Mouse (Mus musculus) embryo, embryonic 11 days (tissue): ENCODE measurements around the gene Acadvl.
A peak's percentile ranks its signal among the peaks of the same experiment; 100 is the strongest.
"Not testable (repeated sequence)": the region's sequence is repeated elsewhere in the genome, so short reads cannot be mapped to it uniquely, and the experiment has no call there.

Source experiments
- DNase-seq: peaks from one replicate; pipeline ENCODE4 v3.0.0-alpha.2; 2015

The Acadvl gene

DNA sequence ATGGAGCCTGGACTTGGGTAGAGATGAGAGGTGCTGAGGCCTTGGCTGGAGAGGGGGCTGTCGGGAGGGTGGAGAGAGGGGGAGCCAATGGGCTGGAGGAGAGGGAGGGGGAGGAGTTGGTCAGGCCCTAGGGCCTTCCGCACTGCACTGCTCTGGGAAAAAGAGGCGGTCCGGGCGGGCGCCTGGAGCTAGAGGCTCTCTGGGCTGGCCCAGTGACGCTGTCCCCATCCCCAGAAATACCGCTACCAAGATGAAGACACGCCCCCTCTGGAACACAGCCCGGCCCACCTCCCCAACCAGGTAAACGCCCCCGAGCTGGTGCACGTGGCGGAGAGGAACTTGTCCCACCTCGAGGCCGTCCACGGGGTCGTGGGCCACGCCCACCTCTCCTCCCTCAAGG is 11.5 kb upstream of the Acadvl start:
- DNase-seq = peak; percentile 84

DNA sequence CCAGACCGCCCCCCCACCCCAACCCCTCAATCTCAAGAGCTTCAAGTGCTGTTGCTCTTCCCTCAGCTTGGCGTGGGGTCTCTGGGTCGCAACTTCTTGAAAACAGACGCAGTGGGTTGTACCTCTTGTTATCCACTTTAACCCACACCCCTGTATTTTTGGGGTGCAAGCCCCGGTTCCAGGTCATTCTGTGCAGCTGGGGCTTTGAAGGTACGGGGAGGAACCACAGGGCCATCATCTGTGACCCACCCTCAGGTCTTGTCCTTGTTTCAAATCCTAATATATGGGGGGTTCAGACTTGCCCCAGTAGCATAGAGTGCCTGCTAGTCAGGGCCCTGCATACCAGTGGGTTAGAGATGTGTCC is 8.9 kb upstream of the Acadvl start:
- DNase-seq = no peak

DNA sequence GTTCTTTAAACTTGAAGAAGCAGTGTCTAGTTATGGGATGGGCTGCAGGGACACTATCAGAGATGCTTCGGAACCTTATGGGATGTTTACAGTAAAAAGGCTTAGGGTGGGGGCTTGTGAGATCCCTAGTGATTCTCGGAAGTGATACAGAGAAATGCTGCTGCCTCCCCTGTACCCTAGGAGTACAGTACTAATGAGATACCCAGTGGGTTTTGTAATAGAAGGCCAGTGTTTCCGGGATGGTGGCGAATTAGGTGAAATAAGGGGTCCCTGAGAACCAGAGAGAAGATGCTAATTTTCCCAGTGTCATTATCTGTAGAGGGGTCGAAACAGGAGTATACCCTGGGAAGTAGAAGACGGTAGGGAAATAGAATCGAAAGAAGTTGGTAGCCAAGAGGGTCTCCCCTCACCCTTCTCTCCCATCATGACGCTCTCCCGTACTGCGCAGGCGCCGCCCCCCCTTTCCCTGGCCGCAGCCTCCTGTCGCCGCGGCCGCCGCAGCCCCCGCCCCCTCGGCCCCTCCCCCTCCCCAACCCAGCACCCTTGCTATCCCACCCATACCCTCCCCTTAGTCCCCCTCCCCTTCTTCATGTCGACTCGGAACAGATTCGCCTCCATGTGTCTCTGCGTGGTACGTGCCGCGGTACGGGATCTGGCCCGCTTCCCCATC is 8.4 kb upstream of the Acadvl start:
- DNase-seq = peak; percentile 74

DNA sequence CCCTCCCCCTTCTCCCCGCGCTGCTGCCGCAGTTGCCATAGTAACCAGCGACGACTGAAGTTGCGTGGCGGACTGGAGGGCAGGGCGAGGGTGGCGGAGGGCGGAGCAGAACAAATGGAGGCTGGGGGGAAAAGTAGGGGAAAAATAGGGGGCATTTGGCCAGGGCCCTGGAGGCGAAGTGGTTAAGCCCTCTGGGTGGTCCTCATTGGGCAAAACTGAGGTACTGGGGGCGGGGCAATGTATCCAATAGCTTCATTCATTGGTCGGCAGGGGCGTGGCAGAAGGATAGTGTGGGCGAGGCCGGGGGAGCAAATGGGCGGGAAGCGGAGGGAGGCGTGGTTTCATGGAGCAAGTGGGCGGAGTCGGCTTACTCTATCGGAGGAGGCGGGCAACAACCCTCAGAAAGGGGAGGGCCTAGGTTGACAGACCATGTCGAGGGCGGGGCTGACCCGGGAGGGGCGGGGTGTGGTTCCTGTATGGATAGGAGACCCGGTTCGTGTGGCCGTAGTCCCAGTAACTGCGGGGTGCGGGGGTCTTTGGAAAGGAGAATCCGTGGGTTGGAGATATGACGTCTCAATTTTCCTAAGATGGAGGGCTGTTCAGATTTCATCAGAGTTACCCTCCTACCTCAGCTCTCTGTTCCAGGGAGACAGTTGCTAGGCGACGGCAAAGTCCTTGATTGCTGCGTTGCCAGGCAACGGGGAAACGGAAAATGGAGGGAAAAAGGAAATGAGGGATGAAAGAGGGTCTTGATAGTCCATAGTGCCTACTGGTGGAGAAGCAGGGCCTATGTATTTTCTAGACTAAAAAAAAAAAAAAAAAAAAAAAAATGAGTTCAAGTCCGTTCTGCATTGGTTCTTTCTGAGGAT is 6.3 kb upstream of the Acadvl start:
- peak; percentile 100 for DNase-seq

DNA sequence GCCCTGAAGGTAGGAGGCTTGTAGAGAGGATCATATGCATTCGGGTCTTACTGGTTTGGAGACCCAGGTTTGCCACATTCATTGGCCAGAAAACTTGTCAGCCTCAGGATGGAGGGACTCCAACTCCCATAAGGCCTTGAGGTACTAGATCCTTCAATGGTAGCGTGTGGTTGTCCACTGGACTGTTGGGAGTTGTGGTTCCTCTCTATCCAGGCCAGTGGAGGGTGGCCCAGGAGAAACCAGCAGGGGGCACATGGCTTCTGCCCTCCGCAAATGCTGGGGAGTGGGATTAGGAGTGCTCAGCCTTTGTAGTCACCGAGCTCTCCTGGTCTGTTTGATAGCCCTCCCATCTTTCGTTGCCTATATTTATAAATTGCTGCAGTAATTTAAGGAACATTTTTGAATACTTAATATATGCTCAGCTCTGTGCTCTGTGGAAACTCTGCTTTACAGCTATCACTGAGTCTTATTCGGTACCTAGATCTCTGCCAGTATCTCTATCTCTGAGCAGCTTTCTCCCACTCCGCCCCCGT is 5.6 kb upstream of the Acadvl start:
- peak; percentile 91 for DNase-seq

DNA sequence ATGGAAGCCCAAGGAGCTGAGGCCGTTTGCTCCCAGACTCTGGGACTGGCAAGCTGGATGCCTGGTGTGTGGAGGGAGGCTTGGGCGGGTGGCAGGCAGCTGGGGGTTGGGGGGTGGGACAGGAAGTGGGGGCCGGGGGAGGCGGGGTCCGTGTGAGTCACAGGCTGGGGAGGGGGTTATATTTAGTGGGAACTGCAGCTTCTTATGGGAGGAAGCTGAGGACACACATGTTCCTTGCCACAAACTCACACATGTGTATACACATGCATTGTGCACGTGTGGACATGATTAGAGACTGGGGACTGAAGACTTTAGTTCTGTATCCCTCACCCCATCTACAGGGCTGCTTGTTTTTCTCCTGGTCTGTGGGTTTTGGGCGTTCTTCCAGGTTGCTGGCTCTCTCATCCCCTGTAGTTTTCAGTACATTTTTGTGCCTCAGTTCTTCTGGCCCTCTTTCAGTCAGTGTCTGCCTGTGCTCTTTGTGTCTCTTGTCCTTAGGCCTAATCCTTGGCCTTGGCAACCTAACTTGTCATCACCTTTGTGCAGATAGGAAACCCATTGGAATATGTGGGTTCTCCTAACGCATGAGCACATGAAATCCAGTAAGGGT is 4.9 kb upstream of the Acadvl start:
- no peak for DNase-seq

DNA sequence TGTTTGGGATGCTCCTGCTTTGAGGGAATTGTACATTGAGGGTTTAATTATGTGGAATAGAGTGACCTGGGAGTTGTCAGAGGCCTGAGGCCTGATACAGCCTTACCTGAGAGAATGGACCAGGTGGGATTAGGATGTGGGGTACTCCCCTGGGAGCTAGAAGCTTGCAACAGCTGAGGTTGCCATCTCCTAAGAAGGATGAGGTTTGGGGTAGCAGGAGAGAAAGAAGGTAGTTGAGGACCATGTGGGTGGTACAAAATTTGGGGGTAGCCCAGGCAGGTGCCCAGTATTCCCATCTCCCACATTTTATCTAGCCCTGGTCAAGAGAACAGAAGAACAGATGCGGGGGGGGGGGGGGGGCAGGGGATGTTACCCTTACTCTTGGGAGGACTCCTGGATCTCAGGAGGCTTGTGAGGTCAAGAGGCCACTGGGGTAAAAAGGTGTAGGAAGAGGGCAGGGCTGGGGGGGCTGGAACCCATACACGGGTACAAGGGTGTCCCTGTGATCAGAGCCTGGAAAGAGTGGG is 4.3 kb upstream of the Acadvl start:
- no peak for DNase-seq

DNA sequence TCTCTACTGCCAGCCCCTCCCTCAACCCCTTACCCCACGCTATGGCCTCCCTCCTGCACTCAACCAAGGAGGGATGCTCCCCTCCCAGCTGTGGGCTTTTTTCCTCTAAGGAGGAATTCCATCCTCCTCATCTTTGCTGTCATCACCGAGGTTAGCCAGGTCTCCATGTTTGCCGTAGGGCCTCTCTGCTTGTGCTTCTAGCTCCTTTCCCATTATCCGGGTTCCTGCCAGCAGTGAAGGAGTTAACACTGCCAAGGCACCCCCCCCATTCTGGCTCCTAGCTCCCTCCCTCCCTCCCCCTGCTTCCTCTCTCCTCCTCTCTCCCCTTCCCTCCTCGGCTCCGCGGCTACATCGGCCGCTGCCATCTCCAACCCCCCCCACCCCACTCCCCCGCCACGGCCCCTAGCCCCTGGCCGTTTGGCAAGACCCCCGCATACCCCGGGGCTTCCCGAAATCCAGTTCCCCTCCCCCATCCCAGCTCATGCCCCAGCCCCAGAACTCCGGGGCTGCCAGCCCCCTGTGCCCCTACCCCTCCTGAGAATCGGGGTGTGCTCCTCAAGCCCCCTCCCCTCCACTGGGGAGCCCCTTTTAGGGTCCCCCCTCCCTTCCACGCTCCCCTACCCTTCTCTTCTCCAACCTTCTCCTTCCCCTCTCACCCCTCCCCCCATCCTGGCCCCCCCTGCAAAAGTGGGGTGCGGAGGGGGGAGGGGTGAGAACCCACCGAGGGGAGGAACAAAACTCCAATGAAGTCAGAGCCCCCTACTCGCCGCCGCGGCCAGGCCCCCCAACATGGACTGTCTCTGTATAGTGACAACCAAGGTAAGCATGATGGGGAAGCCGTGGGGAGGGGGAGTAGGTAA is 3.1 kb upstream of the Acadvl start:
- DNase-seq = peak; percentile 92

DNA sequence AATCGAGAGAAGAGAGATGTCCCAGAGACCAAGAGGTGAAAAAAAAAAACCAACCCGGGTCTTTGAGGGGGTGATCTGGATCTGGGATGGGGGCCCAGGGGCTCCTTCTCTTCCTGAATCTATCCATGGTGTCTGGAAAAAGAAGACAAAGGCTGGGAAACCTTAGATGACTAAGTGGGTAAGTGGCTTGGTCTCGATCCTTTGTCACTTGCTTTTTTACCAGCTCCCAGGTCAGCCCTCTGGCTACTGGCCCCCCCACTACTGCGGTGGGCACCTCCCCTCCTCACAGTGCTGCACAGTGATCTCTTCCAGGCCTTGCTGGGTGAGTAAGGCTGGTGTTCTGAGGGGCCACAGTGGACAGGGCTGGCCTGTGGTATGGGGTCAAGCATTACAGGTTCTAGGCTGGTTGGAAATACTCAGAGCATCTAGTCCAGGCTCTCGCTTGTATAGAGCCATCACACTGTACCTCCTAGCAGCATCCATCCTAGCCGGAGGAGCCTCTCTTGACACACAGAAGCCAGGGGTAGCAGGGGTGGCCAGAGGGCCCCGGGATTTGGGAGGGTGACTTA is 2.1 kb upstream of the Acadvl start:
- no peak for DNase-seq

DNA sequence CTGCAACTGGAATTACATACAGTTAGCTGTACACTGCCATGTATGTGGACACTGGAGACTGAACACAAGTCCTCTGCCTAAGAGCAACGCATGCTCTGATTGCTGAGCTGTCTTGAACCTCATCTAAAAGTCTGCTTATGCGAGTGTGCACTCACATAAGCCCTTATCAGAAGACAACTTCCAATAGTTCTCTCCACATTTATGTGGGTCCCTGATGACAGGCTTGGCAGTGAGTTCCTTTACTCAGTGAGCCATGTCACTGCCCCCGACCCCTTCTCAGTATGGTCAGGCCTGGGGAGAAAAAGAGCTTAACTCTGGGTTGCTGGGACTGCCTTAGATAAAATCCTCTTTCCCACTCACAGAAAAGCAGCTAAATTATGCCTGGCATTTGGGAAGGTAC is 1.5 kb upstream of the Acadvl start, which contains the start of gene Dlg4:
TSS of gene Dlg4 (plus strand) at position 274 of the 400 bp plus-strand sequence.
- no peak for DNase-seq

DNA sequence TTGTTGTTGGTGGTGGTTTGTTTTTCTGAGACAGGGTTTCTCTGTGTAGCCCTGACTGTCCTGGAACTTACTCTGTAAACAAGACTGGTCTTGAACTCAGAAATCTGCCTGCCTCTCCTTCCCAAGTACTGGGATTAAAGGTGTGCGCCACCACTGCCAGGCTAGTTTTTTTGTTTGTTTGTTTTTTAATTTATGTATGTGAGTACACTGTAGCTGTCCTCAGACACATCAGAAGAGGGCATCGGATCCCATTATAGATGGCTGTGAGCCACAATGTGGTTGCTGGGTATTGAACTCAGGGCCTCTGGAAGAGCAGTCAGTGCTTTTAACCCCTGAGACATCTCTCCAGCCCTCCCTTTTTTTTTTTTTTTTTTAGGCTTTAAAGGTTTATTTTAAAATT is 966 bp upstream of the Acadvl start:
- DNase-seq = not testable (repeated sequence)

DNA sequence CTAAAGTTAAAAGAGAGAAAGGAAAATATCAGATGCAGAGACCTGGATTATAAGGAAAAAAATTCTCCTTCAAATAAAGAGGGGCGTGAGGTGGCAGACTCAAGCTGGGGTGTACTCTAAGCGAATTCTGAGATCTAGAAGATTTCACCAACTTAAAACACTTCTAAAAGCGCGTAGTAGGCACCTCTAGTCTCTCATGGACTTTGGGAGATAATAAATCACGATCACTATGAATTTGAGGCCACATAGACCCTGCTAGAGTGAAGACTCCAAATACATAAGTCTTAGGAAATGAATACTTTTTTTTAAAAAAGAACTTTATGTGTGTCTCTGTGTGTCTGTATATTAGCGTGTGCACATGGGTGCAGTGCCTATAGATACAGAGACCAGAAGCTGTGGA is 466 bp upstream of the Acadvl start:
- no peak for DNase-seq

DNA sequence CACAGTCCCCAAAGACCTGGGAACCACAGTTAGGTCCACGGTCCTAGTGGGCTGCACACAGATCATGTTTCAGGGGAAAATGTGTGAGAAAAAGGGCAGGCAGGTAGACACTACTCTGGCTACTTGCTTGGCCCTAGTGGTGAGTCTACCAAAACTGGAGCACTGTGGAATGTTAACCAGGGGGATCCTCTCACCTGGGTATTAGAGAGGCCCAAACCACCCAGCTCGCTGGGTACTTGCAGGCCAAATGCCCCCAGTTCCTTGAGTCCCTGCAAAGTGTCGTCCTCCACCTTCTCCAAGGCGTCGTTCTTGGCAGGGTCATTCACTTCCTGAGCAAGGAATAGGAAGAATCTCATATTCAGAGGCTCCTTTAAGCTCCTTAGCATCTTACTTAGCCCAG is 1.2 kb downstream of the Acadvl start:
- DNase-seq = no peak

DNA sequence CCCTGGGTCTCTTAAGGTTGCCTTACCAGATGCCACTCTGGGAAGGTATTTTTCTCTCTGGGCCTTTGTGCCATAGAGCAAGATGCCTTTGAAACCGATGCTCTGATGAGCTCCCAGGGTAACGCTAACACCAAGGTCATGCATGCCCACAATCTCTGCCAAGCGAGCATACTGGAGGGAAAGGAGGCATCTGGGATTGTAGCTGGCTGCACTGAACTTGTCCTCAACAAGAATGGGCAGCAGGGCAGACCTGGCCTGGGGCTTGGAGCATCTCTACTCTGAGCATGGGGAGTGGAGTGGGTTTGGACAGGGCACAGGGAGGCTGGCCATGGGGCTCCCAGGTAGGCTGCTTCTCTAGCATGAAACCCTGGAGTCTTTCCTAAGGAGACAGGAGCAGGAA is 1.8 kb downstream of the Acadvl start:
- no peak for DNase-seq

DNA sequence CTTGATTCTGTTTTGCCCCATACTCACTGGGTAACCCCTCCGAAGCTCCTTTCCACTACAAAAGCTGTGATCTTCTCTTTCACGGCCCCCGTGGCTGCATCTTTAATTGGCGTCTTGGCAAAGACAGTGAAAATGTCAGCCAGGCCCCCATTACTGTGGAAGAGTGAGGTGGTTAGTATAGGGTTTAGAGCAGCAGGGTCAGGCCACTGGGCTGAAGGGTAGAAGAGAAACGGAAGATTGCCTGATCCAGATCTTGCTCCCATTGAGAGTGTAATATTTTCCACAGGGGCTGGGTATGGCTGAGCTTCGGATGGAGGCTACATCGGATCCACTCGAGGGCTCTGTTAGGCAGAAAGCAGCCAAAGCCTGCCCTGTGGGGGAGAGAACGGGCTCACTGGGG is 2.3 kb downstream of the Acadvl start:
- DNase-seq = no peak

DNA sequence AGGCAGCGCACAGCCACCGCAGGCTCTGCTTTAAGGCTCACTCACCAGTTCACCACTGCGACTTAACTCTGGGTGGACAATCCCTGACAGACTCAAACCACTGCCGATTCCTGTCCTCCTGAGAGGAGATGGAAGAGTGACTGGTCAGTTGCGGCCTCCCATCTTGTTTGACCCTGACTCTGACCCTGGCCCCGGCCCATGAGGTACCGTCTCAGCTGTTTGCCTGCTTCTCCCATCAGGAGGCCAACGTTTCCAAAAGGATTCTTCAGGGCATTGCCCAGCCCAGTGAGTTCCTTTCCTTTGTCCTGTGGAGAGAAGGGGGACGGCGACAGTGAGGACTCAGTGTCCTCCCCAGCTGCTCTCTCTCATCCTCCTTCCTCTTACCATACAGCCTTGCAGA is 4.2 kb downstream of the Acadvl start:
- DNase-seq = no peak

DNA sequence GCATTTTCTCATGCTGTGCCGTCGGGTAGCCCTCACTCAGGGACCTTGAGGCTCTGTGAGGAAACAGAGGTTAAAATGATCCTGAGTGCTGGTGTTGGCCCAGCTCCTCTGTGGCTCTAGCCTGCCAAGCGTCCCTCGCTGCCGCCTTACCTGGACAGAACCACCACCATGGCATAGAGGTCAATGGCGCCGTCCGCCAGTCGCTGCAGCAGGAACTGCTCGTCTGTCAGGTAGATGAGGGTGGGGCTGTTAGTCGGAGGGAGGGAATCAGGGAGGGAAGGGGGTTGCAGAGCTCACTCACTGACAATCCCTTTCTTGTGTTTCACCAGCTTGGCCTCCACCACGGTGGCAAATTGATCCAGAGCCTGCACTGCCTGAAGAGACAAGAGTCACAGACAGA is 4.7 kb downstream of the Acadvl start:
- no peak for DNase-seq

DNA sequence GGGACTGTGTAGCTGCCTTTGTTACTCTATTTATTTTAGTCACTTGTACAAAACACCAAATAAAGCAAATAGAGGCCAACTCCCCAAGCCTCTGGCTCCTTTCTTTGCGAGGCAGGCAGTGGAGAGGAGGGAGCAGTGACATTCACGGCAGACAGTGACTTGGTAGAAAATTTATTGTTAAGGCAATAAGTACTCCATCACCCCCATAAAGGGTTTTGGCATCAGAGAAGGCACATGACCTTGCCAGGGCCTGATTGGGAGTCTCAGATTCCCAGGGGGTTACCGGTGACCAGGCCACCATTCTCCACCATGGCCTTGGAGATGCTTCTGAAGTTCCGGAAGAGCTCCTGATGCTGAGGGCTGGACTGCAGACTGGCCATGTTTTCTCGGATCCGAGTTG is 5.2 kb downstream of the Acadvl start:
- DNase-seq = no peak

DNA sequence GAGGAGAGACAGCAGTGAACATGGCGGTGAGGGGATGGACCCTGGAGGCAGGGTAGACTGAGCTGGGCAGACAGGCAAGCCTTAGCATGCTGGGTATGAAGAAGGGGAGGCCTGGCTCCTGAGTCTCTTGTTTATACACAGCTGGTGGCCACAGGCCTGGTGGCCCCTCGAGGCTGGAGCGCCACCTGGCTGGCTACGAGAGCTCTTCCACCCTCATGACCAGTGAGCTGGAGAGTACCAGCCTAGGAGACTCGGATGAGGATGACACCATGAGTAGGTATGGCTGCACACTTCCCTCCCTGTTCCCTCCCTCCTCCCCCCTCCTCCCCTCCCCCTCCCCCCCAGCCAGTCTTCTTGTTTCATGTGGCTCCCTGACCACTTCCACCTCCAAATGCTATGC is 9.7 kb downstream of the Acadvl start:
- peak; percentile 54 for DNase-seq

DNA sequence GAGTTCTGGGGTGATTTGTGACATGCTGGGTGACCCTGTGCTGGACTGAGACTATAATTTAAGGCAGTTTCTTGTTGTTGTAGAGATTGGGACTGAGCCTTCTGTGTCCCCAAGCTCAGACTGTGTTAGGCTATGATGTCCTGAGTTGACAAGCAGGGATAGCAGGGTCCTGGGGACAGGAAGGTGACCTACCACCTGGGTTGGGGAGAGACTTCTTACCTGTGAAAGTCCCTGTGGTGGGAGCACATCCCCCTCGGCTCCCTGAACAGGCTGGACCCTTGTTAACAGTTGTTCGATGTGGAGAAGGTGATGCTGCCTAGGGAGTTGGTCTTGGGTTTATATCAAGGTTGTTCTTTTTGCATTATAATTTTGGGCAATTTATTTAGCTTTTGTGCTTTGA is 12.7 kb downstream of the Acadvl start:
- DNase-seq = no peak

DNA sequence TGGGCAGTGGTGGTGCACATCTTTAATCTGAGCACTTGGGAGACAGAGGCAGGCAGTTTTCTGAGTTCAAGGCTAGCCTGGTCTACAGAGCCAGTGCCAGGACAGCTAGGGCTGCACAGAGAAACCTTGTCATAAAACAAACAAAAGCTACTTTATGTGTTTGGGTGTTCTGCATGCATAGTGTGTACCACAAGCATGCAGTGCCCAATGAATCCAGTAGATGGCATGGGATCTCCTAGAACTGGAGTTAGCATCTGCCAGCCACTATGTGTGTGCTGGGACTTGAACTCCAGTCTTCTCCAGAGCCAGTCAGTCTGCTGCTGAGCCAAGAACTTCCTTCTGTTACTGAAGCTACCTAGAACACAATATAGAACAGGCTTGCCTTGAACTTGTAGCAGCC is 13.3 kb downstream of the Acadvl start:
- peak; percentile 59 for DNase-seq

DNA sequence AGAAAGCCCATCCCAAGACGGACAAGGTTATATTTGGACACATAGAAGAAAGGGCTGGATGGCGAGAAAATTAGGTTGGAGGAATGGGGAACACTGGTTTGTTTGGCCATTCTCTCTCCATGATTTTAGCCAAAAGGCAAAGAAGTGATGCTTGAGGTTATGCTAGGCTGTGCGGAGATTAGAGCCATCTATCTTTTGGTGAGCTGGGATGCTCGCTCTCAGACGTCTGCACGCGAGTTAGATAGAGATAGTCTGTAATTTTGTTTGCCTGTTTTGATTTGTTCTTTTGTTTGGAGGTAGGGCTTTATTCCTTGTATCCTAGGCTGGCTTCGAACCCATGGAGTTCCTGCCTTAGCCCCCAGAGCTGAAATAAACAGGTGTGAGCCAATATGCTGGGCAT is 14.1 kb downstream of the Acadvl start:
- DNase-seq = no peak
